Mouse (Mus musculus): ENCODE measurements at regions not wholly inside any gene's neighbourhood (a gene's known extent, or its start where the extent isn't known, plus 50 kb on each side); places are given as distances from the start of the nearest gene placed in this dataset.

- TF ChIP-seq POLR2A (IDR thresholded peaks at IDR 0.05; ENCODE audit: borderline replicate concordance, extremely low read depth, low read depth, low read length) (no peak), CTCF (IDR thresholded peaks at IDR 0.05; ENCODE audit: insufficient read depth, low read length) (no peak)
- H3K4me1 ChIP-seq (ENCODE audit: control insufficient read depth, insufficient read depth, low read length) = no peaks in the 10 kb centered on the region
- WGBS = 49% methylated on average over 3 of the region's 3 CpGs
- H3K4me3 ChIP-seq (replicated peaks; ENCODE audit: extremely low read depth, low read depth, low read length) = no peak overlapping the region
- DNase-seq = no peak
These were observed 166.0 kb upstream of the Tox3 start for GRCm38 (mm10) chr8:90514191-90514590.

- no peak overlapping the region for H3K4me3 ChIP-seq (replicated peaks; ENCODE audit: extremely low read depth, low read depth, low read length)
- DNase-seq = no peak
- 86% methylated on average over 4 of the region's 4 CpGs for WGBS
- TF ChIP-seq POLR2A (IDR thresholded peaks at IDR 0.05; ENCODE audit: borderline replicate concordance, extremely low read depth, low read depth, low read length) (no peak), CTCF (IDR thresholded peaks at IDR 0.05; ENCODE audit: insufficient read depth, low read length) (no peak)
- no peaks in the 10 kb centered on the region for H3K4me1 ChIP-seq (ENCODE audit: control insufficient read depth, insufficient read depth, low read length)
These were observed 165.5 kb upstream of the Tox3 start for GRCm38 (mm10) chr8:90513601-90514000.

DNA sequence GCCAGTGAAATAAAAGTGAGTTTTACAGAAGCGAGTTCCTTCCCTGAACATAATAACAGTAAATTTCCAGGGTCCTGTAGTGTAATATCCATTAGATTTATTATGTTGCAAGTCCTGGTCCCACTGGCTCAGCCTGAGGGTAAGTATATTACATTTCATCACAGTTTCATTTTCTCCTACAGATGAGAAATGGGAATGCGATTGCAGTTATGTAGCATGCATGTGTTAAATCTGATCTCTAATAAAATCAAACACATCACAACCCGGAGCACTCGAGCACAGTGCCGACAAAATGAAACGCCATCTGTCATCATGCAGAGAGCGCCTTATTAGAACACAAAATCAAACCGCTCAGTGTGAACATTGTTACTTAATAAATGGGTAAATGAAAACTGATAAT lies 165.0 kb upstream of the Tox3 start:
- WGBS = 73% methylated on average over 8 of the region's 8 CpGs
- DNase-seq = no peak
- Histone ChIP-seq H3K4me1 (ENCODE audit: control insufficient read depth, insufficient read depth, low read length) (no peaks in the 10 kb centered on the region), H3K4me3 (replicated peaks; ENCODE audit: extremely low read depth, low read depth, low read length) (no peak overlapping the region)
- TF ChIP-seq POLR2A (IDR thresholded peaks at IDR 0.05; ENCODE audit: borderline replicate concordance, extremely low read depth, low read depth, low read length) = no peak

DNA sequence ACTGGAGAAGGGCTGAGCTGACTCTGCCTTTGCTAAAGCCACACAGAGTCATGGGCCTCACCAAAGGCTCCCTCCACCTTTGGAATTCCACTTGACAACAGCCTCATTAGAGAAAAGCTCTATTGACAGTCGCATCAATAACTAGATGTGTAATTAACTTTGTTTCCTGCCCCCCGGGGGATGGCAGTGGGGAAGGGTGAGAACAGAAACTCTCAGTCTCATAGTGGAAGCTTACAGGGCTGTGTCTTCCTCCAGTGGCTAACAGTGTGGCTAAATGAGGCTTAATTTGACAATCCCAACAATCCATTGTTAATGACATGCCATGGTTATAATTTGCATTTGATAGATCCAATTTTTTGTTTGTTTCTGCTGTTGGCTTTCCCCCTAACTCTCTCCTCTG lies 164.5 kb upstream of the Tox3 start:
- no peak for DNase-seq
- WGBS = 50% methylated on average over 2 of the region's 2 CpGs
- Histone ChIP-seq H3K4me3 (replicated peaks; ENCODE audit: extremely low read depth, low read depth, low read length) (no peak overlapping the region), H3K4me1 (ENCODE audit: control insufficient read depth, insufficient read depth, low read length) (no peaks in the 10 kb centered on the region)
- TF ChIP-seq CTCF (IDR thresholded peaks at IDR 0.05; ENCODE audit: insufficient read depth, low read length) = no peak
- no peak for TF ChIP-seq POLR2A (IDR thresholded peaks at IDR 0.05; ENCODE audit: borderline replicate concordance, extremely low read depth, low read depth, low read length)

- no peak for TF ChIP-seq POLR2A (IDR thresholded peaks at IDR 0.05; ENCODE audit: borderline replicate concordance, extremely low read depth, low read depth, low read length)
- no peak for TF ChIP-seq CTCF (IDR thresholded peaks at IDR 0.05; ENCODE audit: insufficient read depth, low read length)
- DNase-seq = no peak
- no peak overlapping the region for H3K4me3 ChIP-seq (replicated peaks; ENCODE audit: extremely low read depth, low read depth, low read length)
- H3K4me1 ChIP-seq (ENCODE audit: control insufficient read depth, insufficient read depth, low read length) = no peaks in the 10 kb centered on the region
- WGBS = 55% methylated on average over 5 of the region's 5 CpGs
These were observed 156.4 kb upstream of the Tox3 start for GRCm38 (mm10) chr8:90504521-90504920.

DNA sequence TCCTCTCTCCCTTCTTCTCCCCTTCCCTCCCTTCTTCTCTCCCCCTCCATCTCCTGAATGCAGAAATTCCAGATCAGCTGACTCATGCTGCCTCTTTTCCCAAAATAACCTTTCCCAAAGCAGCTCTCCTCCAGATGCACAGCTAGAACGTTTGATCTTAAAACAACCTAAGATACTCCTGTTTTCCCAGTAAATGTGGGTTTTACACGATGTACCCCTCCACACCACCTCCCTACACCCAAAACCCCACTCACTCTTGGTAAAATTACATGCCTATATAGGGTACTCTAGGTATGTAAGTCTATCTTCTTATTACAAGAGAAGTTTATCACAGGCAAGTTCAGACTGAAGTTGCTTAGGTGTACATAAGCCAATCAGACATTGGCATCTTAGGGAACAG lies 155.2 kb upstream of the Tox3 start:
- H3K4me1 ChIP-seq (ENCODE audit: control insufficient read depth, insufficient read depth, low read length) = no peaks in the 10 kb centered on the region
- WGBS = 21% methylated on average over 2 of the region's 2 CpGs
- no peak overlapping the region for H3K4me3 ChIP-seq (replicated peaks; ENCODE audit: extremely low read depth, low read depth, low read length)
- DNase-seq = no peak
- no peak for TF ChIP-seq POLR2A (IDR thresholded peaks at IDR 0.05; ENCODE audit: borderline replicate concordance, extremely low read depth, low read depth, low read length)
- no peak for TF ChIP-seq CTCF (IDR thresholded peaks at IDR 0.05; ENCODE audit: insufficient read depth, low read length)

DNA sequence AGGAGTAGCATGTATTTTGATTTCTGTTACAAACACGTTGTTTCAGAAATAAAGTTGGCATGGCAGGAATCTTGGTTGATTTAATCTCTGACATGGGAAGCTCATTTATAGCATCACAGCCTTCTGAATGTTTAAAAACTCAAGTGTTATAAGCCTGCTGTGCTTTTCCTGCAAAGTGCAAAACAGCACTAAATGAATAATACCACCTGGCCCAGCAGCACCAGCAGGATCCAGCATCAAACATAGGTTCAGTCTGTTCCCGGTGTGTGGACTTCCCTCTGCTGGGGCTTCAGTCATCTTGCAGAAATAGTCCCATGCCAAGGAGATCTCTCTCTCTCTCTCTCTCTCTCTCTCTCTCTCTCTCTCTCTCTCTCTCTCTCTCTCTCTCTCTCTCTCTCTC lies 154.7 kb upstream of the Tox3 start:
- DNase-seq = no peak
- 44% methylated on average over 2 of the region's 2 CpGs for WGBS
- no peaks in the 10 kb centered on the region for H3K4me1 ChIP-seq (ENCODE audit: control insufficient read depth, insufficient read depth, low read length)
- no peak for TF ChIP-seq POLR2A (IDR thresholded peaks at IDR 0.05; ENCODE audit: borderline replicate concordance, extremely low read depth, low read depth, low read length)
- TF ChIP-seq CTCF (IDR thresholded peaks at IDR 0.05; ENCODE audit: insufficient read depth, low read length) = no peak
- H3K4me3 ChIP-seq (replicated peaks; ENCODE audit: extremely low read depth, low read depth, low read length) = no peak overlapping the region

- DNase-seq = no peak
- Histone ChIP-seq H3K4me1 (ENCODE audit: control insufficient read depth, insufficient read depth, low read length) (no peaks in the 10 kb centered on the region), H3K4me3 (replicated peaks; ENCODE audit: extremely low read depth, low read depth, low read length) (no peak overlapping the region)
- WGBS = 62% methylated on average over 1 of the region's 1 CpGs
- TF ChIP-seq POLR2A (IDR thresholded peaks at IDR 0.05; ENCODE audit: borderline replicate concordance, extremely low read depth, low read depth, low read length) (no peak), CTCF (IDR thresholded peaks at IDR 0.05; ENCODE audit: insufficient read depth, low read length) (no peak)
These were observed 151.2 kb upstream of the Tox3 start for GRCm38 (mm10) chr8:90499315-90499714.

- Histone ChIP-seq H3K4me1 (ENCODE audit: control insufficient read depth, insufficient read depth, low read length) (no peaks in the 10 kb centered on the region), H3K4me3 (replicated peaks; ENCODE audit: extremely low read depth, low read depth, low read length) (no peak overlapping the region)
- WGBS = 9% methylated on average over 13 of the region's 13 CpGs
- no peak for TF ChIP-seq POLR2A (IDR thresholded peaks at IDR 0.05; ENCODE audit: borderline replicate concordance, extremely low read depth, low read depth, low read length)
- TF ChIP-seq CTCF (IDR thresholded peaks at IDR 0.05; ENCODE audit: insufficient read depth, low read length) = no peak
- no peak for DNase-seq
These were observed 148.6 kb upstream of the Tox3 start for GRCm38 (mm10) chr8:90496658-90497163.

DNA sequence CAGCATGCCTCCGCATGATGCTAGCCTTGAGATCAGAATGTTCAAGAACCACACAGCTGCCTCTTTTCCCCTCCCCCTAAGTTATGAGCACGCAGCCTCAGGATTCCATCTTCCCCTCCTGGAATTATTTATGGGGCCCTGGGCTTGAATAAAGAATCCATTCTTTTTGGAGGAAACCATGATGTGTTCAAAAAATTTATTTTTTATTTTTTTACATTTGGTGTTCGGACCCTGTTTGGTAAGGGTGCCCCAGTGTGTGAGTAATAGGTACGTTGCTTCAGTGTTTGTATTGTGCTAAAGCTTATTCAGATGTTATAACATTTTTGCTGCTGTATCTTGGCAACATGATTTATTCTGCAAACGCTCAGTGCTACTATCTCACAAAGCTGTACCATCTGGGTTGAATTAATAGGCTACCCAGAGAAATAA lies 147.8 kb upstream of the Tox3 start:
- no peak for DNase-seq
- 70% methylated on average over 5 of the region's 5 CpGs for WGBS
- TF ChIP-seq CTCF (IDR thresholded peaks at IDR 0.05; ENCODE audit: insufficient read depth, low read length) (no peak), POLR2A (IDR thresholded peaks at IDR 0.05; ENCODE audit: borderline replicate concordance, extremely low read depth, low read depth, low read length) (no peak)
- no peak overlapping the region for H3K4me3 ChIP-seq (replicated peaks; ENCODE audit: extremely low read depth, low read depth, low read length)
- H3K4me1 ChIP-seq (ENCODE audit: control insufficient read depth, insufficient read depth, low read length) = no peaks in the 10 kb centered on the region

Data from lung, adult 2 months (tissue).